Mouse (Mus musculus) MEL (cell line): ENCODE results near the gene Gm9508. TPM values are rescaled to one million over a fixed set of nuclear protein-coding genes. Genes with fewer than 3 reads are reported as not detected.

ENCODE experiments used
- DNase-seq: peaks from one replicate; pipeline ENCODE4 v3.0.0; 2011; ENCODE audit warnings: low read depth, low spot score
- H3K27ac ChIP-seq: 2 replicates; pipeline ENCODE4 v1.5.1; 2012; ENCODE audit warnings: low read depth, mild to moderate bottlenecking, control low read depth, low read length, moderate library complexity; ENCODE audit not compliant: control insufficient read depth
- H3K27me3 ChIP-seq, 2 experiments: fragments of 150-350 bp in 1 of 2; sonication (generic) in 1 of 2; 2 replicates each; pipeline ENCODE4 v1.6.1; 2012; ENCODE audit warnings: low read length in 2 of 2, mild to moderate bottlenecking in 2 of 2, improper control_type of control experiment in 1 of 2, moderate library complexity in 1 of 2; ENCODE audit not compliant: insufficient read depth in 2 of 2, control insufficient read depth in 1 of 2
- H3K36me3 ChIP-seq, 2 experiments: 2 replicates each; pipeline ENCODE4 v1.6.1; 2012 to 2014; ENCODE audit warnings: low read length in 2 of 2, improper control_type of control experiment in 1 of 2, inconsistent platforms in 1 of 2, mild to moderate bottlenecking in 1 of 2; ENCODE audit not compliant: insufficient read depth in 2 of 2, control insufficient read depth in 1 of 2
- H3K4me1 ChIP-seq, 2 experiments: fragments of 150-350 bp in 1 of 2; sonication (generic) in 1 of 2; 2 replicates each; pipeline ENCODE4 v1.6.1; 2012; ENCODE audit warnings: low read length in 2 of 2, improper control_type of control experiment in 1 of 2, mild to moderate bottlenecking in 1 of 2; ENCODE audit not compliant: insufficient read depth in 2 of 2, control insufficient read depth in 1 of 2
- H3K4me3 ChIP-seq, 2 experiments: fragments of 150-350 bp in 1 of 2; sonication (generic) in 1 of 2; 2 replicates each; pipeline ENCODE4 v1.5.1; 2012; ENCODE audit warnings: low read depth in 2 of 2, low read length in 2 of 2, mild to moderate bottlenecking in 2 of 2, moderate library complexity in 2 of 2, control low read depth in 1 of 2, improper control_type of control experiment in 1 of 2; ENCODE audit not compliant: control insufficient read depth in 1 of 2, insufficient read depth in 1 of 2
- H3K79me2 ChIP-seq: 2 replicates; pipeline ENCODE4 v1.6.1; 2012; ENCODE audit warnings: mild to moderate bottlenecking, low read length, moderate library complexity; ENCODE audit not compliant: control insufficient read depth, poor library complexity, insufficient read depth
- H3K9ac ChIP-seq: 2 replicates; pipeline ENCODE4 v1.6.1; 2012; ENCODE audit warnings: low read depth, mild to moderate bottlenecking, control low read depth, low read length, moderate library complexity; ENCODE audit not compliant: control insufficient read depth, poor library complexity, severe bottlenecking
- H3K9me3 ChIP-seq: fragments of 150-350 bp; sonication (generic); replicated peaks from 2 replicates; pipeline ENCODE4 v1.6.1; 2012; ENCODE audit warnings: mild to moderate bottlenecking, low read length, improper control_type of control experiment, moderate library complexity; ENCODE audit not compliant: insufficient read depth
- CHD2 ChIP-seq: IDR thresholded peaks from 2 replicates; pipeline ENCODE4 v1.6.1; 2011; ENCODE audit warnings: low read length, improper control_type of control experiment
- E2F4 ChIP-seq: IDR thresholded peaks from 2 replicates; pipeline ENCODE4 v1.6.1; 2011; ENCODE audit warnings: low read depth, low read length, improper control_type of control experiment, borderline replicate concordance
- EP300 ChIP-seq, 2 experiments: IDR thresholded peaks; 2 replicates each; pipeline ENCODE4 v1.6.1; 2011; ENCODE audit warnings: improper control_type of control experiment in 2 of 2, low read length in 2 of 2, low read depth in 1 of 2, mild to moderate bottlenecking in 1 of 2
- GABPA ChIP-seq: IDR thresholded peaks from 2 replicates; pipeline ENCODE4 v1.6.1; 2012; ENCODE audit warnings: low read depth, mild to moderate bottlenecking, inconsistent platforms, low read length, improper control_type of control experiment, moderate library complexity
- MAFK ChIP-seq: IDR thresholded peaks from 2 replicates; pipeline ENCODE4 v1.6.1; 2011; ENCODE audit warnings: low read depth, mild to moderate bottlenecking, low read length, improper control_type of control experiment, borderline replicate concordance
- MEF2A ChIP-seq: IDR thresholded peaks from 2 replicates; pipeline ENCODE4 v1.6.1; 2014; ENCODE audit warnings: low read depth, mild to moderate bottlenecking, inconsistent platforms, low read length, improper control_type of control experiment; ENCODE audit not compliant: poor library complexity, insufficient replicate concordance, severe bottlenecking; ENCODE audit errors: extremely low read depth
- MXI1 ChIP-seq: IDR thresholded peaks from 2 replicates; pipeline ENCODE4 v1.6.1; 2011; ENCODE audit warnings: mild to moderate bottlenecking, low read depth, low read length, improper control_type of control experiment
- MYC ChIP-seq: IDR thresholded peaks from 2 replicates; pipeline ENCODE4 v1.6.1; 2011; ENCODE audit warnings: low read depth, mild to moderate bottlenecking, low read length, improper control_type of control experiment, moderate library complexity
- NRF1 ChIP-seq: IDR thresholded peaks from 2 replicates; pipeline ENCODE4 v1.6.1; 2014; ENCODE audit warnings: low read depth, mild to moderate bottlenecking, inconsistent platforms, low read length, improper control_type of control experiment, moderate library complexity; ENCODE audit not compliant: poor library complexity, insufficient read depth, severe bottlenecking
- POLR2A ChIP-seq, 2 experiments: IDR thresholded peaks; 2 replicates each; pipeline ENCODE4 v1.6.1; 2011 to 2012; ENCODE audit warnings: low read length in 2 of 2, mild to moderate bottlenecking in 2 of 2, control low read depth in 1 of 2, improper control_type of control experiment in 1 of 2, low read depth in 1 of 2, moderate library complexity in 1 of 2; ENCODE audit not compliant: control insufficient read depth in 1 of 2, insufficient read depth in 1 of 2, poor library complexity in 1 of 2
- POLR2AphosphoS5 ChIP-seq: IDR thresholded peaks from 2 replicates; pipeline ENCODE4 v1.6.1; 2012; ENCODE audit warnings: low read depth, borderline replicate concordance, mild to moderate bottlenecking, inconsistent platforms, low read length, moderate library complexity, mixed read lengths
- UBTF ChIP-seq: IDR thresholded peaks from 2 replicates; pipeline ENCODE4 v1.6.1; 2012; ENCODE audit warnings: low read depth, mild to moderate bottlenecking, inconsistent platforms, low read length, improper control_type of control experiment, moderate library complexity, borderline replicate concordance; ENCODE audit not compliant: insufficient read depth
- USF1 ChIP-seq: IDR thresholded peaks from 2 replicates; pipeline ENCODE4 v1.6.1; 2014; ENCODE audit warnings: low read depth, mild to moderate bottlenecking, inconsistent platforms, low read length, improper control_type of control experiment, moderate library complexity
- USF2 ChIP-seq, 2 experiments: IDR thresholded peaks; 2 replicates each; pipeline ENCODE4 v1.6.1; 2011 to 2012; ENCODE audit warnings: improper control_type of control experiment in 2 of 2, low read length in 2 of 2, borderline replicate concordance in 1 of 2, inconsistent platforms in 1 of 2, low read depth in 1 of 2, mild to moderate bottlenecking in 1 of 2; ENCODE audit not compliant: insufficient read depth in 1 of 2
- ZC3H11A ChIP-seq: IDR thresholded peaks from 2 replicates; pipeline ENCODE4 v1.6.1; 2012; ENCODE audit warnings: low read depth, mild to moderate bottlenecking, inconsistent platforms, low read length, improper control_type of control experiment
- polyA plus RNA-seq, 2 experiments: library from polyadenylated mRNA; stranded (reverse) in 1 of 2; unstranded in 1 of 2; fragments of >175 nt in 1 of 2; fragments of >200 nt in 1 of 2; gene quantifications; 2 replicates each; pipeline versions ENCODE4 v1.2.1 to v1.2.4; 2012; ENCODE audit warnings: low replicate concordance in 2 of 2, low read depth in 1 of 2; ENCODE audit not compliant: insufficient read length in 2 of 2, insufficient read depth in 1 of 2, missing spikeins in 1 of 2
- total RNA-seq: library from RNA; depleted of rRNA; stranded (reverse); fragments of 300-350 nt; gene quantifications from 2 replicates; pipeline ENCODE4 v1.2.3, GENCODE M21; 2012

Gene Gm9508
- total and polyA plus RNA-seq, 3 experiments, result not detected

GRCm38 (mm10) chr10:77684181-77684580 lies 12.9 kb downstream of the Gm9508 start:
- Histone ChIP-seq H3K27me3 (peaks cover 16 to 22% of the 10 kb centered on the region in 2 experiments), H3K27ac (no peak overlapping the region), H3K9me3 (no peaks in the 10 kb centered on the region), H3K79me2 (no peaks in the 10 kb centered on the region), H3K4me1 (no peaks in the 10 kb centered on the region), H3K36me3 (no peaks in the 10 kb centered on the region), H3K4me3 (no peak overlapping the region), H3K9ac (no peak overlapping the region)
- DNase-seq, result no peak
- TF ChIP-seq MXI1 (no peak), NRF1 (no peak), E2F4 (no peak), POLR2AphosphoS5 (no peak), CHD2 (no peak), USF1 (no peak)

- no peak for DNase-seq
- H3K4me3 ChIP-seq, result no peak overlapping the region
- H3K4me1 ChIP-seq, result no peaks in the 10 kb centered on the region
- H3K79me2 ChIP-seq, result no peaks in the 10 kb centered on the region
- no peak overlapping the region for H3K9ac ChIP-seq
- peaks cover 11 to 17% of the 10 kb centered on the region in 2 experiments for H3K27me3 ChIP-seq
- H3K36me3 ChIP-seq, result no peaks in the 10 kb centered on the region
- no peaks in the 10 kb centered on the region for H3K9me3 ChIP-seq
- TF ChIP-seq UBTF (no peak), MEF2A (no peak), MAFK (no peak), USF2 (IDR thresholded peaks at IDR 0.05; ENCODE audit: borderline replicate concordance in 1 of 2, insufficient read depth in 1 of 2, low read depth in 1 of 2, low read length in 2 of 2) (no peak), GABPA (no peak), NRF1 (no peak), POLR2A (IDR thresholded peaks at IDR 0.05; ENCODE audit: control insufficient read depth in 1 of 2, insufficient read depth in 1 of 2, low read depth in 1 of 2, low read length in 2 of 2, poor library complexity in 1 of 2) (no peak), MXI1 (no peak), EP300 (IDR thresholded peaks at IDR 0.05; ENCODE audit: low read depth in 1 of 2, low read length in 2 of 2) (no peak)
- no peak overlapping the region for H3K27ac ChIP-seq
These were observed 14.0 kb downstream of the Gm9508 start for GRCm38 (mm10) chr10:77682994-77683393.

- Histone ChIP-seq H3K27me3 (peaks cover 4 to 7% of the 10 kb centered on the region in 2 experiments; a peak in 3 of 4 replicates), H3K9ac (no peak overlapping the region), H3K4me3 (no peak overlapping the region), H3K9me3 (no peaks in the 10 kb centered on the region), H3K36me3 (no peaks in the 10 kb centered on the region), H3K4me1 (no peaks in the 10 kb centered on the region), H3K79me2 (no peaks in the 10 kb centered on the region), H3K27ac (no peak overlapping the region)
- no peak for DNase-seq
- TF ChIP-seq NRF1, result no peak
- TF ChIP-seq ZC3H11A, result no peak
- no peak for TF ChIP-seq MYC
These were observed 19.5 kb downstream of the Gm9508 start for GRCm38 (mm10) chr10:77677562-77677961.
